Mouse (Mus musculus) heart, embryonic 13.5 days (tissue): ENCODE measurements around the gene Plxna4. TPM values are rescaled to one million over a fixed set of nuclear protein-coding genes. Genes with fewer than 3 reads are reported as not detected.

Experiments used
- ATAC-seq: fragments of 200-750 bp; cut with Nextera tagmentation; 2 replicates; pipeline ENCODE4 v1.8.0; 2017; ENCODE audit warnings: moderate TSS enrichment; ENCODE audit not compliant: insufficient number of reproducible peaks, low FRiP score, low TSS enrichment; ENCODE audit errors: extremely low read depth
- H3K27ac ChIP-seq: fragments of 300-500 bp; sonication (generic); replicated peaks from 2 replicates; pipeline ENCODE4 v1.5.1; 2015; ENCODE audit warnings: moderate library complexity, mild to moderate bottlenecking, inconsistent platforms
- H3K27me3 ChIP-seq: fragments of 300-500 bp; sonication (generic); replicated peaks from 2 replicates; pipeline ENCODE4 v1.6.1; 2015; ENCODE audit warnings: mild to moderate bottlenecking, inconsistent platforms
- H3K36me3 ChIP-seq: fragments of 300-500 bp; sonication (generic); 2 replicates; pipeline ENCODE4 v1.6.1; 2015; ENCODE audit warnings: mild to moderate bottlenecking, inconsistent platforms
- H3K4me1 ChIP-seq: fragments of 300-500 bp; sonication (generic); 2 replicates; pipeline ENCODE4 v1.6.1; 2015; ENCODE audit warnings: inconsistent platforms
- H3K4me2 ChIP-seq: fragments of 300-500 bp; sonication (generic); 2 replicates; pipeline ENCODE4 v1.6.1; 2015; ENCODE audit warnings: inconsistent platforms, mild to moderate bottlenecking, moderate library complexity
- H3K4me3 ChIP-seq: fragments of 300-500 bp; sonication (generic); 2 replicates; pipeline ENCODE4 v1.5.1; 2015; ENCODE audit warnings: moderate library complexity, mild to moderate bottlenecking, inconsistent platforms
- H3K9ac ChIP-seq: fragments of 300-500 bp; sonication (generic); 2 replicates; pipeline ENCODE4 v1.6.1; 2015; ENCODE audit warnings: inconsistent platforms, mild to moderate bottlenecking, moderate library complexity
- H3K9me3 ChIP-seq: fragments of 300-500 bp; sonication (generic); 2 replicates; pipeline ENCODE4 v1.6.1; 2016; ENCODE audit warnings: inconsistent platforms
- WGBS: fragments of 180-500 bp; shearing (Covaris S2); methylation state at CpG from one replicate; pipeline ENCODE4 v1.1.7; 2015; ENCODE audit warnings: mixed read lengths; 5-methylcytosine and 5-hydroxymethylcytosine counted together
- polyA plus RNA-seq: library from polyadenylated mRNA; unstranded; fragments of >200 nt; fragmentation: Nextera tagmentation; extraction: Ambion mirVana; gene quantifications from 2 replicates; pipeline ENCODE4 v1.2.1, GENCODE M21; 2015

The Plxna4 gene
- polyA plus RNA-seq, 1 experiment from 2014 or later, result 5.5 TPM

DNA sequence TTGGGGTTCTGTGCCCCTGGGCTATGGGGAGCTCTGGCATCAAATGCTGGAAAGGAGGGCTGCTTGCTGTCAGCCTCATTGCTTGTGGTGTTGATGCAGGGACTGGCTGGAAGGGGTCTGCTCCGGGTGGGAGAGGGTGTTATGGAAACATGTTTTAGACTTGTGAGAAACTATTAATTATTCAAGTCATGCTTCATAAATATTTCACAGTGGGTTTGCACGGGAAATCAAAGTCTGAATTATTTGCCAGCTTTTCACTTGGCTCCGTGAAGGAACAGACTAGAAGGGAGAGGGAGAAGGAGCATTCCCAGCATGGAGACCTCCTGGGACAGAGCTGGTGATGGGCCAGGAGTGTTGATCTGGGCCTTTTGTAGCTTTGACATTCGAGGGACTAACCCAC, 384.6 kb downstream of the Plxna4 start:
- WGBS, result 51% methylated on average over 4 of the region's 4 CpGs
- no peak for ATAC-seq
- no peak overlapping the region for H3K27ac ChIP-seq
- no peak overlapping the region for H3K9ac ChIP-seq
- no peak overlapping the region for H3K4me3 ChIP-seq
- H3K27me3 ChIP-seq, result no peaks in the 10 kb centered on the region
- no peaks in the 10 kb centered on the region for H3K9me3 ChIP-seq
- H3K4me1 ChIP-seq, result no peaks in the 10 kb centered on the region
- no peak overlapping the region for H3K4me2 ChIP-seq
- peaks cover 29% of the 10 kb centered on the region for H3K36me3 ChIP-seq

DNA sequence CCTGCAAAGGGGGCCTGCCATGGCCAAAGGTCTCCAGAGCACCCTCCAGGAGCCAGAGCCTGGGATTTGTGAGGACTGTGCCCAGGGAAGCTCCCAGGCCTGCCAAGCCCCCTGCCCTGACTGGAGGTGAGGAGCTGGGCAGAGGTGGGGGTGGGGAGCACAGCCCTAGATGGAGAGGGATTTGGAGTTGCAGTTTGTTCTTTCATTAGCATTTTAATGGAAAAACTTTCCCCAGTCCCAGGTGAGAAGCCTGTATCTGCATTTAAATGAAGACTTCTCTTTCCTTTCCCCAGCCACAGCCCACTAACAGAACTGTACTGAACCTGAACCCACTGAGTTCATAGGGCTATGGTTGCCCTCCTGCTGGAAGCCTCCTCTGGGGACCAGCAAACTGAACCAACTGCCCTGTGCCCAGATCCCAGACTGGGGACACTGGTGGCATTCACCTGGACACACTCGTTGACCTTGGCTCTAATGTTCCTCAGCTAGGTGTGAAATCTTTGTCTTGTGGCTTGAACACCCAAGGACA, 385.3 kb downstream of the Plxna4 start:
- no peak overlapping the region for H3K27ac ChIP-seq
- no peaks in the 10 kb centered on the region for H3K9me3 ChIP-seq
- ATAC-seq, result no peak
- 43% methylated on average over 1 of the region's 1 CpGs for WGBS
- H3K4me3 ChIP-seq, result no peak overlapping the region
- H3K9ac ChIP-seq, result no peak overlapping the region
- peaks cover 36% of the 10 kb centered on the region for H3K36me3 ChIP-seq
- no peaks in the 10 kb centered on the region for H3K27me3 ChIP-seq
- no peak overlapping the region for H3K4me2 ChIP-seq
- H3K4me1 ChIP-seq, result no peaks in the 10 kb centered on the region

DNA sequence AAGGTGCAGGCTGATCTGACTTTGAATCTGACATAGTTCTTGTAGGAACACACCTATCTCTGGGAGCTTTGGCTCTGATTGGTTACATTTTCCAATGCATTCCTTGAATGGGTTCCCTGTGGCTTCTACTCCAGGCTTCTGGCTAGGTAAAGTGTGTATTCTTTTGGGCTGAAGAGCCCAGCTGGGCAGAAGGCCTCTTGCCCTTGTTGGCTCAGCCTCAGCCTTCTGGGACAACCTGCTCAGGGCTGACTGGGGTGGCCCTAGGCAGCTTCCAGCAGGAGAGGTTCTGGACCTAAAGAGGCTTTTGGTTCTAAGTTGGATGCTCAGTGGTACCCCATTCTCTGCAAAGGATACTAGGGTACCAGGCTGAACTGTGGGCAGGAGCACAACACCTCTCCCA, 386.5 kb downstream of the Plxna4 start:
- H3K4me2 ChIP-seq, result no peak overlapping the region
- H3K27me3 ChIP-seq, result no peaks in the 10 kb centered on the region
- no peaks in the 10 kb centered on the region for H3K9me3 ChIP-seq
- H3K4me3 ChIP-seq, result no peak overlapping the region
- H3K27ac ChIP-seq, result no peak overlapping the region
- peaks cover 40% of the 10 kb centered on the region for H3K36me3 ChIP-seq
- no peak overlapping the region for H3K9ac ChIP-seq
- no peak for ATAC-seq
- H3K4me1 ChIP-seq, result no peaks in the 10 kb centered on the region

DNA sequence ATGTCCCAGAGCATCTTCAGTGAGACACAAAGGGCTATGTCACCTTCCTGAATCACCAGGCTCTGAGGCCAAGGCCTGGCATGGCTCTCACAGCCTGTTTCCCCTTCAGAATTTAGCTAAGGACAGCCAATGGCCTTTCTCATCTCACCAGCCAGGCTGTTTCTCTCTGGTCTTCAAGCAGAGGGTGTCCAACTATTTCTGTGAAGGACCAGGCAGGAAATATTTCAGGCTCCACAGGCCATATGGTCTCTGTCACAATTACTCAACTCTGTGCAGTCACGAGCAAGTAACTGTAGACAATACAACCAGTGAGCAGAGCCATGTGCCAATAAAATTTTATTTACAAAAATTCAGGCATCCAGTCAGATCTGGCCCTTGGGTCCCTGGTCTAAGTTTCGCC, 388.4 kb downstream of the Plxna4 start:
- H3K27me3 ChIP-seq, result no peaks in the 10 kb centered on the region
- no peak overlapping the region for H3K4me2 ChIP-seq
- no peaks in the 10 kb centered on the region for H3K4me1 ChIP-seq
- H3K36me3 ChIP-seq, result peaks cover 52% of the 10 kb centered on the region
- H3K9me3 ChIP-seq, result no peaks in the 10 kb centered on the region
- H3K9ac ChIP-seq, result no peak overlapping the region
- H3K27ac ChIP-seq, result no peak overlapping the region
- WGBS, result 65% methylated on average over 2 of the region's 2 CpGs
- ATAC-seq, result no peak
- no peak overlapping the region for H3K4me3 ChIP-seq

DNA sequence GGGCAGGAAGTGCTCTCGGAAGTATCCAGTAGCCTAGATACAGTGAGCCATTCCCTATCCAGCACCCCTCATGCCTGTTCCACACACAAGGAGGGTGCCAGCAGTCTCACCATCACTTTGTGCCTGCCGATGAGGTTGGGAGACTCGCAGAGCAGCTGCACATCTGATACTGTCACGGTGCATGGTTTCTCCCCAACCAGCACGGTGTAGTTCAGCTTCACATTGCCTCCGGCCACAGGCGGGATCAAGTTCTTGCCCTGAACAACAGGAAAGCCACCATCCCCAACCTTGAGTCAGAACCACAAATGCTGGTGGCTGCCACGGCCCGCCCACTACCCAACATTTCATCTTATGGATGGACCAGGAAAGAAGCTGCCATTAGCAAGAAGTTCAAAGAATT, 391.1 kb downstream of the Plxna4 start:
- Histone ChIP-seq H3K9ac (no peak overlapping the region), H3K27me3 (no peaks in the 10 kb centered on the region), H3K27ac (no peak overlapping the region), H3K4me3 (no peak overlapping the region), H3K9me3 (no peaks in the 10 kb centered on the region), H3K36me3 (peaks cover 77% of the 10 kb centered on the region), H3K4me1 (no peaks in the 10 kb centered on the region), H3K4me2 (no peak overlapping the region)
- no peak for ATAC-seq
- WGBS, result 77% methylated on average over 9 of the region's 9 CpGs

DNA sequence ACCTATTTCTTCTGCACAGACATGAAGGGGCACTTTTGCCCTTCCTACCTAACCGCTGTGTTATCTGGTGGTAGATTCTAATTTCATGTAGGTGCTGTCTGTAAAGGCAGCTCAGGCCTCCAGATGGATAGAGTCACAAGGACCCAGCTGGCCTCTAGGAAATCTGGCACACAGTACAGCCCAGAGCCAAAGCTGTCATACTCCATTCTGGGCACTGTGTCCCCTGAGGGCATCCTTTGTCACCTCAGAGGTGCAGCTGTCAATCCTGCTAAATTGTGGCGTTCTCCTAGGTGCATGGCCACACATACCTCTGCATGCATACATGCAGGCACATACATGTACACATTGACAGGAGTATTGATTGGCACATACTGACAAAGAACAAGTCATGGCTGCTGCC, 394.9 kb downstream of the Plxna4 start:
- H3K27ac ChIP-seq, result no peak overlapping the region
- no peaks in the 10 kb centered on the region for H3K27me3 ChIP-seq
- no peaks in the 10 kb centered on the region for H3K4me1 ChIP-seq
- no peak overlapping the region for H3K9ac ChIP-seq
- no peaks in the 10 kb centered on the region for H3K9me3 ChIP-seq
- no peak overlapping the region for H3K4me3 ChIP-seq
- no peak for ATAC-seq
- WGBS, result 81% methylated on average over 2 of the region's 2 CpGs
- H3K36me3 ChIP-seq, result peaks cover 85% of the 10 kb centered on the region
- H3K4me2 ChIP-seq, result no peak overlapping the region

DNA sequence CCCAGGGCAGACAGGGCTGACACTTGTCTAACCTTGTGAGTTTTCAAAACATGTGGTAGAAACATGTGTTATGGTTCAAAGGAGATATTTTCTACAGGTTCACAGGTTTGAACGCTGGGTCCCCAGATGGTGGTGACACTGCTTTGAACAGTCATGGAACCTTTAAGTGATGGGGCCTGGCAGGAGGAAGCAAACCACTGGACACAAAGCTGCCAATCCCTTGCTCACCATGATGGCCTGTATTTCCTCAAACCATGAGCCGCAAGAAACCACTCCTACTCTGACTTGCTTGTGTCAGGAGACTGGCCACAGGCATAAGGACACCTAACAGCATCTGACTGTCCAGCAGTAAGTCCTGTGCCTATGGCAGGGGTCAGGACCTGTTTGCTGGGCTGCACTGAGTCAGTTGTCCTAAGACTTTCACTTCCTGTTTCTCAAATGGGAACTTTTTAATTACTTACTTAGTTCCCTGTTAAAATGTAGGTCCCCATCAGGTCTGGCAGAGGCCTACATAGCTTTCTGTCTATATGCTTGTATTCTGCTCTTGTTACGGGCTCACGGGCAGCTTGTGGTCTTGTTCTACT, 403.5 kb downstream of the Plxna4 start:
- Histone ChIP-seq H3K9me3 (no peaks in the 10 kb centered on the region), H3K4me3 (no peak overlapping the region), H3K36me3 (peaks cover 73% of the 10 kb centered on the region), H3K4me2 (no peak overlapping the region), H3K27me3 (no peaks in the 10 kb centered on the region), H3K9ac (no peak overlapping the region), H3K4me1 (no peaks in the 10 kb centered on the region), H3K27ac (no peak overlapping the region)
- no peak for ATAC-seq
- WGBS, result 85% methylated on average over 4 of the region's 4 CpGs

DNA sequence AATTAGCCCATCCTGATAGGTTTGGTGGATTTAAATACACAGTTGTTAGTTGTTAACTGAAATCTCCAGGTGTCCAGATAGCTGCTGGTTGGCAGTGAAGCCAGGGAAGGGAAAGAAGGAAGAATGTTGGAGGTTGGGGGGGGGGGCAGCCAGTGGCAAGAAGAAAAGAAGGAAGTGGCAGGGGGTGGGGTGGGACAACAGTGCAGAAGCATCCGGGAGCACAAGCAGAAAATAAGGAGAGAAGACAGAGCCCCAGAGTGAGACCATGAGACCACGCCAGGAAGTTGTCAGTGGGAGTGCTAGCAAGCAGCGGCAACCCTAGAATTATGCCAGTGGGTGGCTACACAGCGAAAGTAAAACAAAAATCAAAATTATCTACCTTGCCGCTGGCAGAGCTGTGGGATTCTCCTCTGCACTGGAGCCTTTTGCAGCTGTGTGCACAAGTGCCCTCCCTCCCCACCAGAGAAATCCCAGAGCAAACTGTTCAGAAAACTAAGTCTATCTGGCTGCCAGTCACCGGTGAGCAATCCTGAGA, 404.3 kb downstream of the Plxna4 start:
- Histone ChIP-seq H3K4me1 (no peaks in the 10 kb centered on the region), H3K4me2 (no peak overlapping the region), H3K4me3 (no peak overlapping the region), H3K9ac (no peak overlapping the region), H3K36me3 (peaks cover 66% of the 10 kb centered on the region), H3K9me3 (no peaks in the 10 kb centered on the region), H3K27me3 (no peaks in the 10 kb centered on the region), H3K27ac (no peak overlapping the region)
- WGBS, result 57% methylated on average over 6 of the region's 6 CpGs
- ATAC-seq, result no peak

DNA sequence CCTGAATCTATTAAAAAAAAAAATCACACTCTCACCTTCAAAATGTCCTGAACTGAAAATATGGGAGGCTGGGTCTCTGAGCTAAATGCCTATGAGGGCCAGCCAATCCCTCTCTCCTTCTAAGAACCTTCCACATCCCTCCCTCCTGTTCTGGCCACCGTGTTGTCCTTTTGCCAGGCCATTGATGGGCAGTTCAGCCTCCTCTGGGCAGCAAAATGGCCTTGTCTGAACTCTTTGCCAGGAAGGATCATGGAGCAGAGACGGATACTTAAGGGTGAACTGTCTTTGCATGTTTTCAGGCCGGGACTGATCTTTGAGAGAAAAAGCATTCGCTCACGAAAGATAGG, 408.0 kb downstream of the Plxna4 start:
- WGBS, result 79% methylated on average over 5 of the region's 5 CpGs
- H3K4me2 ChIP-seq, result no peak overlapping the region

DNA sequence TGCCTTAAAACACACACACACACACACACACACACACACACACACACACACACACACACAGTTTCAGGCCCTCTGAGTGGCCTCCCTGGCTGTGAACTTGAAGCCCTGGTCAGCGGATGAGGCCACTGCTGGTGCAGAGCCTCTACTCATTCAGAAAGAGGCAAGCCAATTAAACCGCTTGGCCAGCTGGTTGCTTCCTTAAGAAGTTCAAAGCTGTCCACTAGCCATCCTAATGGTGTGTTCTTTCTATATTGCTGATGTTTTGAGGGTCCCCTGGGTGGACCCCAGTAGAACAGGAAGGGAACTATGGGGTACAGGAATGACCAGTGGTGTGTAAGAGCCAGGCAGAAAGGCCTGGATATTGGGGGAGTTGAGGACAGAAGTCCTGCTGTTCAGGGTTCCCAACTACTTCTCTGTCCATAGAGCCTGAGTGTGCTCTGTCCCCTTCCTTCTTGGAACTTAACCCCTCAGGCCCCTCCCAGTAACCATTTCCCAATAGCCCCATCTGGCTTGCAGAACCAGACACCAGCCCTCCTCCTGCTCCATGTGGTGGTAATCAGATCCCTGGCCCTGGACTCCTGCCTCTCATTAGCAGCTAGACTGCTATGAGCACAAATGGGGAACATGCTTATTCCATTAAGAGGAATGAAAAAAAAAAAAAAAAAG, 408.5 kb downstream of the Plxna4 start:
- no peaks in the 10 kb centered on the region for H3K9me3 ChIP-seq
- no peak overlapping the region for H3K27ac ChIP-seq
- H3K4me2 ChIP-seq, result no peak overlapping the region
- WGBS, result 72% methylated on average over 2 of the region's 2 CpGs
- peaks cover 60% of the 10 kb centered on the region for H3K36me3 ChIP-seq
- no peak overlapping the region for H3K9ac ChIP-seq
- no peaks in the 10 kb centered on the region for H3K27me3 ChIP-seq
- no peak for ATAC-seq
- H3K4me1 ChIP-seq, result no peaks in the 10 kb centered on the region
- H3K4me3 ChIP-seq, result no peak overlapping the region

More for the DNA sequence above, 408.0 kb downstream of the Plxna4 start:
- Histone ChIP-seq H3K27ac (no peak overlapping the region), H3K27me3 (no peaks in the 10 kb centered on the region), H3K36me3 (peaks cover 61% of the 10 kb centered on the region), H3K4me1 (no peaks in the 10 kb centered on the region), H3K4me3 (no peak overlapping the region), H3K9me3 (no peaks in the 10 kb centered on the region), H3K9ac (no peak overlapping the region)
- ATAC-seq, result no peak

DNA sequence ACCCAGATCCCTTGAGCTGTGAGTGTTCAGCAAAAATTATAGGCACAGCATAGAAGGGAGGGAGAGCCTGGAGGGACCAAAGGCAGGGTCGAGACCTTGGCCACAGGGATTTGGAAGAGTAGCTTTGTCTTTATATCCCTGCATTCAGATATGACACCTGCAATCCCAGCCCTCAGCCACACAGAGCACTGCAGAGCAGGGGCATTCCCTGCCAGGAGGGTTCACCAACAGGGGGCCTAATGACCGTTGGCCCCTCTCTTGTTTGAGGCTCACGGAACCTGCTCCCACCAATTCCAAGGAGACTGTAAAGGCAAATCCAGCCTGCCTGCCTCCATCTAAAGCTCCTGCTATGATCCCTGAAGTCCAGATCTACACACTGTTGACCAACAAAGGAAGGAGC, 410.1 kb downstream of the Plxna4 start:
- 75% methylated on average over 3 of the region's 3 CpGs for whole genome bisulfite sequencing
- no peaks in the 10 kb centered on the region for H3K4me1 ChIP-seq
- no peak overlapping the region for H3K4me3 ChIP-seq
- ATAC-seq, result no peak
- H3K36me3 ChIP-seq, result peaks cover 60% of the 10 kb centered on the region
- no peaks in the 10 kb centered on the region for H3K9me3 ChIP-seq
- no peak overlapping the region for H3K27ac ChIP-seq
- H3K4me2 ChIP-seq, result no peak overlapping the region
- H3K27me3 ChIP-seq, result no peaks in the 10 kb centered on the region
- H3K9ac ChIP-seq, result no peak overlapping the region

DNA sequence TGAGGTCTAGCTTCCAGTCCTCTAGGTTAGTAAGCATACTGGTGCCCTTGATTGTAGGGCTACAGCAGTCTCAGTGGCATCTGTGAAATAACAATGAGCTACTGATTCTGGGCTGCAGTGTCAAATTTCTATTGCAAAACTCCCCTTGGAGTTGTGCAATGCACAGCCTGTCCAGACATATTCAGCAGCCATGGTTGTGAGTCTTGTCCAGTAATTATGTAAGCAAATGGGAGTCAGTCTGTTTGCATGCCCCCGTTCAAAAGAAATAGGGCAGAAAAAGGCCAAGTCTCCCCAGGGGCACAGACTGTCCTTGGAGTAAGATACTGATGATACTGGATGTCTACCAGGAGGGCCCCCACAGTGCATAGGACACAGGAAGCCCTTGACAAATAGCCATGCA, 420.3 kb downstream of the Plxna4 start:
- Histone ChIP-seq H3K27ac (no peak overlapping the region), H3K4me1 (no peaks in the 10 kb centered on the region), H3K36me3 (peaks cover 26% of the 10 kb centered on the region), H3K4me2 (no peak overlapping the region), H3K27me3 (no peaks in the 10 kb centered on the region), H3K4me3 (no peak overlapping the region), H3K9ac (no peak overlapping the region), H3K9me3 (no peaks in the 10 kb centered on the region)
- no peak for ATAC-seq
- WGBS, result 74% methylated on average over 1 of the region's 1 CpGs
